Mouse (Mus musculus) erythroblast, embryonic 14.5 days (primary cell): ENCODE results near the gene Ccs.

Source experiments
- GATA1 ChIP-seq: IDR thresholded peaks from 2 replicates; pipeline ENCODE4 v1.6.1; 2012; ENCODE audit warnings: low read length, inconsistent platforms, mixed read lengths
- TAL1 ChIP-seq: IDR thresholded peaks from 3 replicates; pipeline ENCODE4 v1.6.1; 2012; ENCODE audit warnings: low read length, inconsistent platforms, mixed read lengths

DNA sequence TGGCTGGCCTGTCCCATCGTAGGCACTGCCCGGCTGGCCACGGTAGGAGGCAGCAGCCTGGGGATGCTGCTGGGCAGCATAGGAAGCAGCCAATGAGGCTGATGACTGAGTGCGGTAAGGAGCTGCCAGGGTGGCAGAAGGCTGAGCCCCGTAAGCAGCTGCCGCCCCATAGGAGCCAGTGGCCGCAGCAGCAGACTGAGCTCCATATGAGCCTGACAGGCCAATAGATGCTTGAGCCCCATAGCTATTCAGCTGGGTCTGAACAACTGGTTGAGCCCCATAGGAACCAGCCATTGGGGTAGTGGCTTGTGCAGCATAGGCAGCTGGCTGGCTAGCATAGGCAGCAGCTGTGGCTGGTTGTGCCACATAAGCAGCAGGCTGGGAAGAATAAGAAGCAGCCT is 36.4 kb downstream of the Ccs start:
- no peak for TF ChIP-seq TAL1
- TF ChIP-seq GATA1: no peak
